Mouse (Mus musculus) left cerebral cortex, adult 18-20 months (tissue): ENCODE results near the gene Zswim7. TPM values are rescaled to one million over a fixed set of nuclear protein-coding genes. Genes with fewer than 3 reads are reported as not detected.
"Not testable (repeated sequence)": the region's sequence is repeated elsewhere in the genome, so short reads cannot be mapped to it uniquely, and the experiment has no call there.

Source experiments
- DNase-seq, 2 experiments: peaks; one replicate each; pipeline ENCODE4 v3.0.0; 2021 to 2022; ENCODE audit warnings: low spot score in 2 of 2, mixed read lengths in 1 of 2
- long read RNA-seq, 2 experiments: library from polyadenylated mRNA; stranded (forward); transcript quantifications; one replicate each; pipeline ENCODE4 v2.0.0; 2021
- total RNA-seq, 2 experiments: library from RNA; stranded (reverse); gene quantifications; 2 replicates each; pipeline ENCODE4 v1.2.3; 2021

Zswim7 gene
- total RNA-seq: 10 to 100 TPM; 17.9 to 18.3 TPM
- long read RNA-seq, experiment 1, transcript Zswim7-201 (5 exons, 732 nt): major isoform, 6 of 10 reads
- long read RNA-seq, experiment 1, partial matches to known transcripts: 0 of 10 reads
- long read RNA-seq, experiment 1, other reads (novel, unspliced or antisense): 4 of 10 reads
- long read RNA-seq, experiment 2, partial matches to known transcripts: 0 of 4 reads
- long read RNA-seq, experiment 2, other reads (novel, unspliced or antisense): 2 of 4 reads

DNA sequence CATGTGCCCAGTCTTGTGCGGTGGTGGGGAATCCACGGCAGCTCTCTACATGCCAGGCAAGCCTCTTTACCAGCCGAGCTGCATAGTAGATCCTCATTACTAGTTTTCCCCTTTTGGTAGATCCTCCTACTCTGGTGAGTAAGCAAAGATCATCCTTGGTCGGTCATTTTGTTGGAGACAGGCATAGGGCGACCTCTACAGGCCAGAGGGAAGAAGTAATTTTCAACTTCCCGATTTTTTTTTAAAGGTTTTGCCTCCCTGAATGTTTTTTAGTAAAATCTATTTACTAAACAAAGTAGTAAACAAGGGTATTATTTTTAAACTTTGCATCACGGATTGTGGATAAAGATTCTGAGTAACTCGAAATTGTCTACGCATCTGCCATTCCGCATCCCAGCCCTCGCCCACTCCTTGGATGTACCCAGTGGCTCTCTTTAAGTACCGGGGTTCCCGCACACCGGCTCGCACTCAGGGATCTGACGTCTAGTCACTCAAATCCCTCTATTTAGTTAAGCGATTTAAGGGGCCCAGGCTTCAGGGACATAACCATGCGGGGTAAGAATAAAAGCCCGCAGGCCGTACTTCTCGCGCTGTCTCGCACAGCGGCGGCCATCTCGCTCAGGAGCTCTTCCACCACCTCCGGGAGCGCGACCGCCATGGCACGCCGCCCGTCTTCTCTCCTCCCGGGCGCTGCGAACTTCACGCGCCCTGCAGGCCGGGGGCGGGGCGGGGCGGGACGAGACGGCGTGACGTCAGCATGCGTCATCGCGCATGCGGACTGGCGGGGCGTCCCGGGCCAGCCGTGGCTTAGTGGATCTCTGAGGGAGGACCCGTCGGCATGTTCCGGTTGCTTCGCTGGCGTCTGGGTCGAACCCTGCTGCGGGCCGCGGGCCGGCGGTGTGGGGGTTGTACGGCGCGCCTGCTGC, at the start of gene Zswim7, which contains the start of gene Ttc19:
Zswim7 (minus strand) TSS at position 701 of the 926 bp plus-strand sequence.
Ttc19 (plus strand) TSS at position 799 of the 926 bp plus-strand sequence.
- DNase-seq: peak; percentile 92 to 93

DNA sequence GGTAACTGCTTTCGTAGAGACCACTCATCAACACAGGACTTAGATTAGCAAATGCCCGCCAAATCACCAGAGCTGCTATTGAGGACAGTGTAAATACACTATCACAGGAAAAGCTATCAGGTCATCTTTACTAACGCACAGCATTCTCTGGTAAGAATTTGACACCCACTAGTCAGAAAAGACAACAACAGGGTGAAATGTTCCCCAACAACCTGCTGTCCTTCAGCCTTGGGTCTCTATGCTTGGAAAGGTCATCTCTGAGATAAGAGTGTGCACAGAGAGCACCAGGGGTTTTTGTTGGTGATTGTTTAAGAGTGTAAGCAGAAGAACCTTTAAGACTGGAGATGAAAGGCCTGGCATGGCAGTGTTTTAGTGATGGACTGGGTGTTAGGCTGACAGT, 42.5 kb upstream of the Zswim7 start:
- DNase-seq: no peak

DNA sequence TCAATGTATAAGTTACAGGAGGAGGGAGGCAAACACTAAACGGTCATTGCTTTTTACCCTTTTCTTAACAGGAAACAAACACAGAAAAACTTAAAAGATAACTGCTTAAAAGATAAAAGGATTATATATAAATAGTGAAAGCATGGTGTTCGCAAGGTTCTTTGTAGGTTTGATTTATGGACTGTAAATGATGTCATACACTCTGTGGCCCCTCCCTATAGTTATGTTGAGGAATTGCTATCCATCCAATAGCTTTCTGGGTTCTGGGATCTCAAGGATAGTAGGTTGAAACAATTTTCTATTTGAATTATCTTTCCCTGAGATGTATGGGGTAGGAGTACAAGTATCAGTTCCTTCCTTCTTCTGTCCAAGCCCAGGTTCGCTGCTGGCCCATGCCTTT, 38.9 kb upstream of the Zswim7 start:
- DNase-seq: no peak

DNA sequence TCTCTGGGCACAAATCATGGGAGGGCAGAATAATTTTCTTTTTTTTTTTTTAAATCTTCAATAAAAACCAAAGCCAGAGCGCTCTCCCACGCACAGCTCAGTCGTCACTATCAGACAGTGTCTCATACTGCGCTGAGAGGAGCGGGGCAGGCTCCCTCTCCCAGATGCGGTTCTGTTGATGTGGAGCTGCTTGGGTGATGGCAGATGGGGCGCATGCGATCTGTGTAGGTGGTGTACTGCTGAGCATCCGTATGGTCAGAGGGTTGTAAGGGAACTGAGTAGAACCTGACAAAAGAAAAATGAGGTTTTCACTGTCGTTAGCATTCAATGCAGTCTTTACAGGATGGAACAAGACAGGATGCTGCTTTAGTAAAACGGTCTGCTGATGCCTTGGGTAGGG, 36.6 kb upstream of the Zswim7 start:
- peak; percentile 65 to 84 for DNase-seq

DNA sequence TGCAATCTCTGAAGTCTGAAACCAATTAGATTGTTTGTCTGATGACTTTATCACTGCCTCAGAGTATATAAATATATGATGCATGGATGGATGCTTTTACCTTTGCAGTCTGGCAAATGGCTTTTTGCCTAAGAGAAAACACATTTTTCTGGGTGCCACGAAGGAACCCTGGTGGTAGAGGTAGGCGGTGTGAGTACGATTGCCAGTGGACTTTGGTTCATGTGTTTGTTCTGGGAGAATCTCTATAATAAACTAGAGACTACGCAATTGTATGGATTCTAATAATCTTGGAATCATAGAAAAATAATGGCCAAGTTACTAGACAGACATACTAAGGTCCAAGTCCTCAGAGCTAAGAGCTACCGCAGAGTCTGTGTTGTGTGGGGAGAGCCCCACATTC, 33.8 kb upstream of the Zswim7 start:
- no peak for DNase-seq

- DNase-seq: no peak
Measured at GRCm38 (mm10) chr11:62309296-62309695, 28.1 kb upstream of the Zswim7 start.

DNA sequence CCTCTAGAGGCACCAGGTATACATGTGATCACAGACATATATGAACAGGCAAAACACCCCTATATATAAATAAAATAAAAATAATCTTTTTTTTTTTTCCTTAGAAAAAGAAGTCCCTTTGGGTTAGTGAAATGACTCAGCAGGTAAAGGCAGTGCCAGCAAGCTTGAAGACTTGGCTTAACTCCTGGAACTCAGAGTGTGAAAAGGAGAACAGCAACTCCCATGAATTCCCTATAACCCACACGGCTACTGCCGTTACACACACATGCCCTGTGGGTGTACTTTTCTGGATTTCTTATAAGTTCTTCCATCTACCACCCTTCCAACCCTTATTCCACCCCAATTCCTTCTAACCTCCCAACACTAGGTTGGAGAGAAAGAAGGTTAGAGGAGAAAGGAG, 24.7 kb upstream of the Zswim7 start:
- peak; percentile 27 to 39 for DNase-seq

- DNase-seq: no peak
Measured at GRCm38 (mm10) chr11:62298883-62299282, 17.7 kb upstream of the Zswim7 start.

DNA sequence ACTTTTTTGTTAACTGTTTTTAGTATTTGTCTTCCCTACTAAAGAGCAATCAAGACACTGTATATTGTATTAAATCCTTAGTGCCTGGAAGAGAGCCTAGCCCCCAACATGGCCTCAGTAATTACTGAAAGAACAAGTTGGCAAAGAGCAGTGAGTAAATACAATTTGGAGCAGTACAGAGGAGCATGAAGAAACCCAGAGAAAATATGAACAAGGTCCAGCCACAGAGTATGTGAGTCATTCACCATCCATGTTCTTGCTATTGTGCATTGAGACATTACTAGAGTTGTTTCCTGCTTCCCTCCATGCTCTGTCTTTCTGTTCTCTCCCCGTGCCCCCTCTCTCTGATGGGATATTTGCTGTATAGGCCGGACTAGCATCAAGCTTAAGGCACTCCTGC, 12.9 kb upstream of the Zswim7 start:
- DNase-seq: no peak

DNA sequence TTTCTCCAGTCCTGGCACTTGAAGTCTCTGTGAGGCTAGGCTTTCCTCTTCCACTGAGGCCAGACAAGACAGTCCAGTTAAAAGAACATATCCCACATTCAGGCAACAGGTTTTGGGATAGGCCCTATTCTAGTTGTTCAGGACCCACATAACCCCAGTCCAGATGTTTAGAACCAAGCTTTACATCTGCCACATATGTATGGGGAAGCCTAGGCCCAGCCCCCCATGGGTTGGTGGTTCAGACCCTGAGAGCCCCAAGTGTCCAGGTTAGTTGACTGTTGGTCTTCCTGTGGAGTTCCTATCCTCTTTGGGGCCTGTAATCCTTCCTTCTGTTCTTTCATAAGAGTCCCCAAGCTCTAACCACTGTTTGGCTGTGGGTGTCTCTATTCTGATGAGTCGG, 6.5 kb upstream of the Zswim7 start:
- DNase-seq: no peak

DNA sequence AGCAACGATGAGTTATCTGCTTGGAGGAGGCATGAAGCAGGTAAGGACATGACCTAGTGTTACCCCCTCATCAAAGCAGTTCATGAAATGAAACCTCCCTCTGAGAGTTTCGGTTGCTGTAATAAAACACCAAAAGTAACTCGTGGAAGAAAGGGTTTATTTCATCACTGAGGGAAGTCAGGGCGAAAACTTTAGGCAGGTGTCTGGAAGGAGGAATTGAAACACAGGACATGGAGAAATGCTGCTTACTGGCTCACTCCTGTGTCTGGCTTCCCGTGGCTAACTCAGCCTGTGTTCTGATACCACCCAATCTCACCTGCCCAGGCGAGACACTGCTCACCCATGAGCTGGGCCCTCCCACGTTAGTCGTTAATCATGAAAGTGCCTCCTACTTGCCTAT, 3.8 kb upstream of the Zswim7 start:
- no peak for DNase-seq

DNA sequence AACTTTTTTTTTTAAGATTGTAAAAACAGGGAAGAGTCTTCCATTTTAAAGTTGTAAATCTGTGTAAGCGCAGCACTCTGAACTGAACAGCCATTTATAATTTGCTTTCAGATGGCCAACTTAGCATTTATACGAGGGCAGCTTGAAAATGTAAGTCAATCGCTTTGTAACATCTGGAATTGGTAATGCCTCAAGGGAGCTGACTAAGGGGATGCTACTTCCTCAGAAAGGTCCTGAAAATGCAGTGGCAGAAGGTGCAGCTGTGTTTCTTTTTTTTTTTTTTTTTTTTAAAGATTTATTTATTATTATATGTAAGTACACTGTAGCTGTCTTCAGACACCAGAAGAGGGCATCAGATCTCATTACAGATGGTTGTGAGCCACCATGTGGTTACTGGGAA, 2.8 kb upstream of the Zswim7 start:
- not testable (repeated sequence) for DNase-seq

DNA sequence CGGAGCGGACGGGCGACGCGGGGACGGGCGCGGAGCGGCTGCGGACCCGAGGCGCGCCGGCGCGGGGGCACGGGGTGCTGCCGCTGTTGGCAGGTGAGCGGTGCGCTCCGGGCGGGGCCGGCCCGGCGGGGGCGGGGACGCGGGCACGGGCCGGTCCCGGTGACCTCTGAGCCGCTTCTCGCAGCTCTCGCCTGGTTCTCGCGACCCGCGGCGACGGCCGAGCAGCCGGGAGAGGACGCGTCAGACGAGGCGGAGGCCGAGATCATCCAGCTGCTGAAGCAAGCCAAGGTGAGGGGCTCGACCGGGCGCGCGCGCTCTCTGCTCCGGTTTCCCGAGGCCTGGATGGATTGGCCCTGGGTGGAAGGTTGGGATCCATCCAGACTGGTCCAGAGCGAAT, 424 bp upstream of the Zswim7 start:
- DNase-seq: peak in 1 of 2 experiments; percentile 36

DNA sequence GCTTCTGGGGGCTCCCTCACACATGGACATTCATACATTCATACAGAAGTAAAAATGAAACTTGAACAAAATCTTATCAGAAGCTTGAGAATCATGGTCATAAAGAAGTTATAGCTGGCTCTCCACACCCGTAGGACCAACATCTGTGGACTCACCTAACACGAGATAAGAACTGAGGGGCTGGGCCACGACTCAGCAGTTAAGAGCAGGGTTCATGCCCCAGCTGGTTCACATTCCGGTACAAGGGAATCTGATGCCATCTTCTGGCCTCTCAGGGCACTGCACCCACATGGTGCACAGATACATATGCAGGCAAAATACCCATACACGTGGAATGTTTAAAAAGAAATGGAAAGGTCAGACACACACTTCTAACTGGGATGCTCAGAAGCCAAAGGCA, 3.1 kb downstream of the Zswim7 start:
- peak in 1 of 2 experiments; percentile 34 for DNase-seq

GRCm38 (mm10) chr11:62277086-62277485, 4.1 kb downstream of the Zswim7 start:
- no peak for DNase-seq

- no peak for DNase-seq
Measured at GRCm38 (mm10) chr11:62270851-62271250, 10.3 kb downstream of the Zswim7 start.

DNA sequence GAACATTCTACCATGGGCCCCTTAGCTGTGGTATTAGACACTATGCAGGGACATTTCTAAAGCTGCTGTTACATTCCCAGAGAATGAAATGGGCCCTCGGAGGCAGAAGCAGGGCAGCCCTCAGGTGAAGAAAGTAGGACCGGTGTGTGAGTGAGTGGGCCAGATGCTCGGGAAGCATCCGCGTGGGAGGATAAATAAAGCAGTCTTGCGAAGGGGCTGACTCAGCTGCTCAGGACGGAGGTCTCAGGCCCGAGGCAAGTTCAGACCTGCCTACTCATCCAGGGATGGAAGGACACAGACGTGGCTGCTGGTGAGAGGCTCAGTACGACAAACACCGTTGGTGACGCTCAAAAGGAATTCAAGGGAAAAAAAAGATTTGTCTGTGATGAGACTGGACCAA, 12.1 kb downstream of the Zswim7 start:
- no peak for DNase-seq

DNA sequence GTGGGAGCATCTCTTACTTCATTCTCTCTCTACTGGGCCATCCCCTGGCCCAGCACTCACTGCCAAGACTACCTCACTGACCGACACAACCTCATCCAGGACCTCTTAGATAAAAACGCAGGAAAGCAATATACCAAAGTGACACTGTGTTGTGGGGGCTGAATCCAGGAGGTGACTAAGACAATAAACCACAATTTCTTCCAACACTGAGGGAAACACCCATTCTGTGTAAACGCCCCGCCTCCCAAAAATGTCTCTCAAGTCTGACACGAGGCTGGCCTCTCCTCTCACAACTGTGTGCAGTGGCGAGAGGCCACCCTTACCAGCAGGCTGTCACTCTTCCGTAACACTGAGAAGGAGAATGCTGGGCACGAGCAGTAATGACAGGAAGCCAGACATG, 12.8 kb downstream of the Zswim7 start:
- DNase-seq: no peak

DNA sequence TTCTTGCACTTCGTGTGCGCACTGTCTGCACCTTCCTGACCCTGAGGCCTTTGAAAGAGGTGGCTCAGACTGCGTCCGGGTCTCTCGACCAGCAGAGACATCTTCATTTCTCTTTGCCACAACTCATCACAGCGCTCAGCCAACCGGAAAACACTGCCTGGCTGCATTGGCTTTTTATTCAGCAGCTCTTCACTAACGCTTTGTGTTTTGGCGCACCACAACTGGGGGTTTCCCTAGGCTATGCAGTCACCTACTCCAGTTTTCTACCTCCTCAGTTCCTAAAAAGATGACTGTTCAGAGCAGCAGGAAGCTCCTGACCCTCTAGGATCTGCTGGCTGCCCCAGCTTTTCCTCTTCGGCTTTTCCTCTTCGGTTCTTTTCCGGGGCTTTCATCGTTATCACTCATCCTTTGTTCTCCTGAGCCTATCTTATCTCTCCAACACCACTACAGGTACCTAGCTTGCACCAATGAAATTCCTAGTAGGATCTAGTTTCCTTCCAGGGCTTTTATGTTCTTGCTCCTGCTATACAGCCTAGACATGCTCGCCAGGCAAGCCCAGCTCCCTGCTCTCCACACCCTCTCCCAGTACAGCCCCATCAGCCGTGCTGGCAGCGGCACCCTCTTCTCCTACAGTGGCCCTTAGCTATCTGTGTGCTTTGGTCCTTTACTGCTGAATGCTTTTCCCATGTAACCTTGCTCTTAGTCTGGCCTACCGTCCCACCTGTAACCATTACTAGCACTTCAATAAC, 14.5 kb downstream of the Zswim7 start:
- no peak for DNase-seq

DNA sequence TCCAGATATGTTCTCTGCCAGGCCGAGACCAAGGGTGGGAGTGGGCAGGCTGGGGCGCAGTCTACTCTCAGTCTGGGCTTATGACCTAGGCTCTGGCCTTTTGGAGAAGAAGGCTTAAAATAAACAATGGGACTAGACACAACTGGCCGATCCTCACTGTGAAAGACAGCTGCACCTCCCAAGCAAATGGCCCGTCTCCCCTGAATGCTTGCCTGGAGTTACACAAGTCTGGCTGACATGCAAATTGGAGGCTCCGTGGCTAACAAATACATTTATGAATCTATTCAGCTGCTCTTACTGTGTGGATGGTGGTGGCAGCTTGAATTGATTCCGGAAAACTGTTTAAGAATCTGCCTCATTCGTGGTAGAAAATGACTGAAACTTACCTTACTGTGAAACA, 15.5 kb downstream of the Zswim7 start:
- DNase-seq: no peak

- no peak for DNase-seq
Measured at GRCm38 (mm10) chr11:62264018-62264417, 17.2 kb downstream of the Zswim7 start.

GRCm38 (mm10) chr11:62263599-62263998, 17.6 kb downstream of the Zswim7 start:
- DNase-seq: no peak
